Mouse (Mus musculus): ENCODE results near the gene Kdm4c. TPM values are rescaled to one million over a fixed set of nuclear protein-coding genes. Genes with fewer than 3 reads are reported as not detected.
"Not testable (repeated sequence)": the region's sequence is repeated elsewhere in the genome, so short reads cannot be mapped to it uniquely, and the experiment has no call there.

The Kdm4c gene
- polyA plus RNA-seq (2015; fragmentation: Nextera tagmentation; extraction: Ambion mirVana), result 17.9 and 18.3 TPM in 2 replicates

DNA sequence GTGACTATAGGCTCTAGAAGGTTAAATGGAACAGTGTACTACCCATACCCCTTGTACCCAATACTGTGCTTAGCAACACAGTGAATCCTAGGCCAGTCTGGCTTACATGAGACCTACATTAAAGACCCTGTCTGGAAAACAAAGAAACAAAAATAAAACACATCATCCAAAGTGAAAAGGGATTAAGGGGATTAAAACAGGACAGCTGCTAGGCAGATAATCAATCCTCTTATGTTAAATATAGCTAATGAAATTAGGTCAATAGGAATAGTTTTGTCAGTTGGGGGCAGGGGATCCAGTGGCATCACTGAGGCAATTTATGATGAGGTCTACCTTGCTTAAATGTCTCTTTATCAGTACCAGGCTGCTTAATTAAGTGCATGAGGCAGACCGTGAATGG lies at the start of gene Kdm4c:
TSS of gene Kdm4c (plus strand) at position 322 of the 400 bp plus-strand sequence.
- Histone ChIP-seq H3K9me3 (no peaks in the 10 kb centered on the region), H3K4me2 (no peak within 1 kb of the TSS), H3K36me3 (no peaks in the 10 kb centered on the region), H3K9ac (no peak within 1 kb of the TSS), H3K27ac (no peak within 1 kb of the TSS), H3K4me3 (no peak within 1 kb of the TSS), H3K27me3 (no peaks in the 10 kb centered on the region), H3K4me1 (replicated peaks) (no peaks in the 10 kb centered on the region)
- 82% methylated on average over 1 of the region's 1 CpGs for WGBS
- no peak for ATAC-seq (ENCODE audit: low FRiP score)

GRCm38 (mm10) chr4:74201281-74201811 lies 41.0 kb upstream of the Kdm4c start:
- ATAC-seq (ENCODE audit: low FRiP score), result no peak
- no peaks in the 10 kb centered on the region for H3K4me1 ChIP-seq (replicated peaks)

GRCm38 (mm10) chr4:74221780-74222179 lies 20.5 kb upstream of the Kdm4c start:
- not testable (repeated sequence) for H3K9ac ChIP-seq; H3K27me3 ChIP-seq; H3K4me2 ChIP-seq; H3K4me1 ChIP-seq (replicated peaks); H3K4me3 ChIP-seq; ATAC-seq (ENCODE audit: low FRiP score); H3K27ac ChIP-seq; H3K9me3 ChIP-seq; H3K36me3 ChIP-seq
- WGBS, result 95% methylated on average over 1 of the region's 1 CpGs

More at GRCm38 (mm10) chr4:74201281-74201811, 41.0 kb upstream of the Kdm4c start:
- Histone ChIP-seq H3K9ac (no peak overlapping the region), H3K4me3 (no peak overlapping the region), H3K9me3 (no peaks in the 10 kb centered on the region), H3K36me3 (no peaks in the 10 kb centered on the region), H3K4me2 (no peak overlapping the region), H3K27me3 (no peaks in the 10 kb centered on the region), H3K27ac (no peak overlapping the region)

GRCm38 (mm10) chr4:74222360-74222759 lies 19.9 kb upstream of the Kdm4c start:
- no peak overlapping the region for H3K4me2 ChIP-seq
- no peak for ATAC-seq (ENCODE audit: low FRiP score)
- no peaks in the 10 kb centered on the region for H3K9me3 ChIP-seq
- 35% methylated on average over 3 of the region's 3 CpGs for WGBS
- H3K4me3 ChIP-seq, result no peak overlapping the region
- H3K4me1 ChIP-seq (replicated peaks), result no peaks in the 10 kb centered on the region
- no peak overlapping the region for H3K27ac ChIP-seq
- no peak overlapping the region for H3K9ac ChIP-seq
- H3K36me3 ChIP-seq, result no peaks in the 10 kb centered on the region
- no peaks in the 10 kb centered on the region for H3K27me3 ChIP-seq

GRCm38 (mm10) chr4:74224210-74224609 lies 18.1 kb upstream of the Kdm4c start:
- Histone ChIP-seq H3K4me2 (no peak overlapping the region), H3K9me3 (no peaks in the 10 kb centered on the region), H3K27ac (no peak overlapping the region), H3K27me3 (no peaks in the 10 kb centered on the region), H3K36me3 (no peaks in the 10 kb centered on the region), H3K9ac (no peak overlapping the region), H3K4me1 (replicated peaks) (no peaks in the 10 kb centered on the region), H3K4me3 (no peak overlapping the region)
- ATAC-seq (ENCODE audit: low FRiP score), result no peak
- WGBS, result 82% methylated on average over 2 of the region's 2 CpGs

DNA sequence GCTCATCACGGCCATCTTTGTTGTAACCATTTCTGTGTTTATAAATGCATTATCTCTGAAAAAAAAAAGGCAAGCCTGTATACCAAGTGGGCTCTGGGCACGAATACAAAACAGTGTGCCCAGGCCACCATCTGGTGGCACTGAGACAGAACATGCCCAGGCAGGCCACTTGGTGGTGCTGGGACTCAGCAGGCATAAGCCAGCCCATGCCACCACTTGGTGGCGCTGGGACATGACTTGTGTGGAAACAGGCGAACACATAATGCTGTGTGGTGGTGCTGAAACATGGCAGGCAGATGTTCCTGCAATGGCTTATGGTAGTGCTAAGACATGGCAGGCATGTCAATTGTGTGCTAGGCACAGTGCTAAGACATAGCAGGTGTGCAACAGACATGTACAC lies 11.3 kb upstream of the Kdm4c start:
- peak; percentile 45 for ATAC-seq (ENCODE audit: low FRiP score)
- WGBS, result 81% methylated on average over 4 of the region's 4 CpGs
- Histone ChIP-seq H3K4me3 (no peak overlapping the region), H3K4me1 (replicated peaks) (no peaks in the 10 kb centered on the region), H3K9me3 (no peaks in the 10 kb centered on the region), H3K9ac (no peak overlapping the region), H3K4me2 (no peak overlapping the region), H3K27me3 (no peaks in the 10 kb centered on the region), H3K36me3 (no peaks in the 10 kb centered on the region), H3K27ac (no peak overlapping the region)

DNA sequence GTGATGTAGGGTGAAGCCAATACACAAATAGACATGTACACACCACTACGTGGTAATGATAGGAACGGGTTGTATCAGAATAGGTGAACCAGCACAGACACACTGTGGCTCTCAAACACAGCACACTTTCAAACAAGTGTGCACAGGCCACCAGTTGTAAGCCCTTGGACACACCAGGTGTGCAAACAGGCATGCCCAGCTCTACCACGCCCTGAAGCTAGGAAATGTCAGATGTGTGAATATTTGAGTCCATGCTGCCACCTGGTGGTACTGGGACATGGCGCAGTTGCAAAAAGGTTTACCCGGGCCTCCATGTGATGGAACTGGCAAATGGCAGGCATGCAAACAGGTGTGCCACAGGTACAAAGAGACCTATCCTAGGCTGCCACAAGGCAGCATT lies 10.9 kb upstream of the Kdm4c start:
- no peaks in the 10 kb centered on the region for H3K36me3 ChIP-seq
- no peaks in the 10 kb centered on the region for H3K27me3 ChIP-seq
- no peak overlapping the region for H3K27ac ChIP-seq
- H3K4me1 ChIP-seq (replicated peaks), result no peaks in the 10 kb centered on the region
- no peak overlapping the region for H3K9ac ChIP-seq
- no peaks in the 10 kb centered on the region for H3K9me3 ChIP-seq
- no peak overlapping the region for H3K4me3 ChIP-seq
- H3K4me2 ChIP-seq, result no peak overlapping the region
- no peak; the same call in none of the 2 replicates for ATAC-seq (ENCODE audit: low FRiP score)
- 72% methylated on average over 5 of the region's 5 CpGs for WGBS

GRCm38 (mm10) chr4:74233534-74233933 lies 8.8 kb upstream of the Kdm4c start:
- H3K36me3 ChIP-seq, result no peaks in the 10 kb centered on the region
- no peaks in the 10 kb centered on the region for H3K9me3 ChIP-seq
- H3K4me2 ChIP-seq, result no peak overlapping the region
- no peak for ATAC-seq (ENCODE audit: low FRiP score)
- H3K9ac ChIP-seq, result no peak overlapping the region
- H3K4me3 ChIP-seq, result no peak overlapping the region
- WGBS, result 82% methylated on average over 3 of the region's 3 CpGs
- no peaks in the 10 kb centered on the region for H3K27me3 ChIP-seq
- H3K4me1 ChIP-seq (replicated peaks), result no peaks in the 10 kb centered on the region
- no peak overlapping the region for H3K27ac ChIP-seq

DNA sequence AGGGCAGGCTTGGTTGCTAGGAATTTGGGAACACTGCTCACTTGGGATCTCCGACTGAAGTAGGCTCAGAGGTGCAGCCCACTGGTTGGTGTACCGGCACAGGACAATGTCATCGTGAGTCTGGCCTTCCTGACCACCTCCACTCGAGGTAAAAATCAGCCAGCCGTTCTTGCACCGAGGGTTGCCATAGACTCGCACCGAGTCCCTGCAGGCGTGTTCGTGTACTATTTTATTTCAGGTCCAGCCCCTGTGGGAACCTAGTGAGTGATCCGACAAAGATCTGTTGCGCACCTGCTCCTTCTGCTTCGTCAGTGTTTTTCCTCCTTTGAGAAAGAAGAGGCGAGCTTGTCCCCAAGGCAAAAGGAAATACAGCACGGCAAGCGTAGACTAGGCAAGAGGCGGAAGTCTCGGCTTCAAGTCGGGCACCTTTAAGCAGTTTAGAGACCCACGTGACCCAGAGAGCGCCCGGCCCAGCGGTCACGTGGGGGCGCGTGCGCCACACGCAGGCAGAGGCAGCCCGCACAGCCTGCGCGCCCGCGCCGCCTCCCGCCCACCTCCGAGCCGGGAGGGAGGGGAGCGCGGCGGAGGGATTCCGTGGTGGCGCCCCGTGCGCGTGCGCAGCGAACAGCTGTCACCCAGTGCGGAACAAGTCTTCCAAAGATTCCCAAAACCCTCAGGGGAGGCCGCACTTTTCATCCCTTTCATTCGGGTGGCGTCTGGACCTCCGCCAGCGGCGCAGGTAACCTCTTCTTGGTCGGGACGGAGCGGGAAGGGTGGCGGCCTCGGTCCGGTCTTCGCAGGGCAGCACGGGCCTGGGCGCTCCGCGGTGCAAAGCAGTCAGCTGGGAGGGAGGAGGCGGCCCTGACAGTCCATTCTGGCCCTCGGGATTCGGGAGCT lies 9.3 kb downstream of the Kdm4c start:
- Histone ChIP-seq H3K9ac (peak overlapping the region; percentile 92), H3K4me1 (replicated peaks) (peaks cover 18% of the 10 kb centered on the region), H3K9me3 (no peaks in the 10 kb centered on the region), H3K27me3 (no peaks in the 10 kb centered on the region), H3K4me2 (peak overlapping the region; percentile 82), H3K27ac (peak overlapping the region; percentile 91), H3K4me3 (peak overlapping the region; percentile 92), H3K36me3 (no peaks in the 10 kb centered on the region)
- ATAC-seq (ENCODE audit: low FRiP score), result peak; percentile 98
- under 1% methylated on average over 68 of the region's 68 CpGs for WGBS

DNA sequence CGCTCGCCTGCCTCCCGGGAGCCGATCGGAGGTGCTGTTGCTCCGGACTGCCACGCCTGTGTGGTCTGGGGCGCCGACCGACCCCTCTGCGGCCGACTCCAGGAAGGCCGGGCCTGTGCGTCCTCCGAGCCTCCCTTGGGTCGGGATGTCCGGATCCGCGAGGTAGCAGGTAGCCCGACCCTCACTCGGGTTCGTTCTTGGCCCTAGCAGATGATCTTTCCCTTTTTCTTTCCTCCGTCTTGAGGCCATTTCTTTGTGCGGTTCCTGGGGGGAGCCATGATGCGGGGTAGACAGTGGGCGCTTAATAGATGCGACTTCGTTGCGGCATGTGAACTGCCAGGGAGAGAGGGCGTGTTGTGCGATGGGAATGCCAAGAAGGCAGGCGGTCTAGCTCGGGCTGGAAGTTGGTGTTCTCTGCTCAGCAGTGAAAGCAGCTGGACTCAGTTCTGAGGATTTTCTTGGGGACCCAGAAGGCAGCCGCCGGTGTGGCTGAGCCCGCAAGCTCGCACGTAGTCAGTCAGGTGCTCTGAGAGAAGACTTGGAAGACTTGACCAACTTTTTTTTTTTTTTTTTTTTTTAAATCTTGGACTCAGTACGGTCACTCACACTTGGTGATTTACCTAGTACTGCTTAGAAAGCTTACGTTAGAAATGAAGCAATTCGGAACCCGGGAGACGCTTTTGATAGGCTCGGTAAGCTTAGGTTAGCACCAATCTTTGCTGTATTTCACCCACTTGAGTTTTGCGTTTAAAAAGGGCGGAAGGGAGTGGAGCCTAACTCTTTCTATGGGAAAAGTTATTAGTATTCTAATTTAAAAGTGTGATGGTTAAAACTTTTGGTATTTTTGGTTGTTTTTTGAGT lies 10.2 kb downstream of the Kdm4c start:
- H3K9me3 ChIP-seq, result no peaks in the 10 kb centered on the region
- H3K36me3 ChIP-seq, result no peaks in the 10 kb centered on the region
- H3K27me3 ChIP-seq, result no peaks in the 10 kb centered on the region
- ATAC-seq (ENCODE audit: low FRiP score), result peak; percentile 57
- under 1% methylated on average over 46 of the region's 46 CpGs for WGBS
- H3K4me3 ChIP-seq, result peak overlapping the region; percentile 92
- H3K27ac ChIP-seq, result peak overlapping the region; percentile 91
- H3K9ac ChIP-seq, result peak overlapping the region; percentile 92
- H3K4me1 ChIP-seq (replicated peaks), result peaks cover 18% of the 10 kb centered on the region
- peak overlapping the region; percentile 62 for H3K4me2 ChIP-seq

DNA sequence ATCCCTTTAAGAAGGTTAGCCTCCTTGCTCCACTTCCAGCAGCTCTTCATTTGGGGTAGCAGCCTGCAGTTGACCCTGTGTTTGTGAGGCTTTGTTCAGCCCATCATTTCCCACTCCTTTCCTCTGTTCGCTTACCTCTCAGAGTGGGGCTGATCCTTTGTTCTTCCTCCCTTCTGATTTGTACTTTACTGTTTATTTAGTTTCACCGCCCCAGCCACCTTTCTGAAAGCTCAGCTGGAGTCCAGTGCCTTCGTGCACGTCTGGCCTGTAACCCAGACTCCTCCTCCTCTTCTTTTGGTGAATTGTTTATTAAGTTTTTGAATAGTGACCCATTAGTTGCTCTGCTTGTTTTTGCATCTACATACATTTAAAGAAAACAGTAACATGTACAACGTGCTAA lies 15.6 kb downstream of the Kdm4c start:
- Histone ChIP-seq H3K27ac (no peak overlapping the region), H3K4me2 (no peak overlapping the region), H3K36me3 (peaks cover 4% of the 10 kb centered on the region; the same call in 1 of the 2 replicates), H3K4me3 (no peak overlapping the region), H3K9ac (no peak overlapping the region), H3K9me3 (no peaks in the 10 kb centered on the region), H3K27me3 (no peaks in the 10 kb centered on the region), H3K4me1 (replicated peaks) (peaks cover 13% of the 10 kb centered on the region)
- 28% methylated on average over 5 of the region's 5 CpGs for WGBS
- no peak for ATAC-seq (ENCODE audit: low FRiP score)

DNA sequence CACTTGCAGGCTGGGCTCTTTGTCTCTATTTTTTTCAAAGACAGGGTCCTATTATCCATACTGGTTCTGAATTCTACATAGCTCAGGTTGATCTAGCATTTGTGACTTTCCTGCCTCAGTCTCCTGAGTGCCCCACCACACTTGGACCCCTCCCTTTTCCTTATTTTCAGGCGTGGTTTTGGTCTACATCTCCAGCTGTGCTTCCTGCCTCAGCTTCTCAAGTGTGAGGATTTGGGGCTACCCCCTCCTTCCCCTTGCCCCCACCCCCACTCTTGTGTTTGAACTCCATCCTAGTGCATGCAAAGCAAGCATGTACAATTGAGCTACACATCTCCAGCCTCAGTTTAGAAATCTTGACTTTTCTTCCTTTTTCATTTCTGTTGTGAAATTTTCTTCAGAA lies 16.2 kb downstream of the Kdm4c start:
- no peaks in the 10 kb centered on the region for H3K27me3 ChIP-seq
- ATAC-seq (ENCODE audit: low FRiP score), result no peak
- no peak overlapping the region for H3K4me2 ChIP-seq
- no peak overlapping the region for H3K27ac ChIP-seq
- WGBS, result 35% methylated on average over 1 of the region's 1 CpGs
- H3K9me3 ChIP-seq, result no peaks in the 10 kb centered on the region
- H3K9ac ChIP-seq, result no peak overlapping the region
- no peak overlapping the region for H3K4me3 ChIP-seq
- peaks cover 6% of the 10 kb centered on the region; the same call in 1 of the 2 replicates for H3K36me3 ChIP-seq
- H3K4me1 ChIP-seq (replicated peaks), result peaks cover 10% of the 10 kb centered on the region
